Mouse (Mus musculus): ENCODE data around the gene Scp2.

GRCm38 (mm10) chr4:108055873-108056272 lies 88.9 kb downstream of the Scp2 start:
- TF ChIP-seq POLR2A (IDR thresholded peaks at IDR 0.05; ENCODE audit: control insufficient read depth, low read depth, low read length) (no peak), CTCF (IDR thresholded peaks at IDR 0.05; ENCODE audit: control insufficient read depth, insufficient read depth, insufficient replicate concordance, low read depth, low read length) (no peak)
